Mouse (Mus musculus): Measurements from ENCODE around the gene H2-K1. TPM values are rescaled to one million over a fixed set of nuclear protein-coding genes. Genes with fewer than 3 reads are reported as not detected.
"Not testable (repeated sequence)": the region's sequence is repeated elsewhere in the genome, so short reads cannot be mapped to it uniquely, and the experiment has no call there.

H2-K1 gene
- polyA plus RNA-seq, 1 experiment from 2014 or later = 15.5 TPM

DNA sequence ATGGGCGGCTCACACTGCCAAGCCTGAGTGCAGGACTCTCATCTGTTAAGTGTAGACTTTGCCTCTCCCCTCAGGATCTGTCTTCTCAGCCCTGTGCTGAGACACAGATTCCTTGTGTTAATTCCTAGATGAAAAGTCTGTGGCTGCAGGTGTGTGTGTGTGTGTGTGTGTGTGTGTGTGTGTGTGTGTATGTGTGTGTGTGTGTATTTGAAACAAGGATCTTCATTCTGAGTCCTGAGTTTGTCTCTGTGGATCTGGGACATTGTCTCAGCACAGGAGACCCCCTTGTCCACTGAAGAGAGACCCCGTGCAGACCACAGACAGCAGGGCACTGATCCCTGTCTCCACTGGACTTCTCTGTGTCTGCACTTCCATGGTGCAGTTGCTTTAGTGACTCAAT, 649 bp upstream of the H2-K1 start:
- not testable (repeated sequence) for H3K9ac ChIP-seq (replicated peaks; ENCODE audit: low read length); H3K27ac ChIP-seq (replicated peaks; ENCODE audit: low read depth, low read length); H3K4me1 ChIP-seq (ENCODE audit: control insufficient read depth, insufficient read depth, low read length); H3K9me3 ChIP-seq (ENCODE audit: control insufficient read depth, low read length); H3K4me2 ChIP-seq (ENCODE audit: low read length); ATAC-seq (ENCODE audit: low FRiP score, low TSS enrichment); H3K36me3 ChIP-seq (ENCODE audit: control insufficient read depth, insufficient read depth, low read length); DNase-seq
- Histone ChIP-seq H3K27me3 (ENCODE audit: control insufficient read depth, insufficient read depth, low read length) (peaks cover 19% of the 10 kb centered on the region; the same call in 1 of the 2 replicates), H3K4me3 (replicated peaks; ENCODE audit: low read depth, low read length) (peak overlapping the region; percentile 43; the same call in 1 of the 2 replicates)
- 57% methylated on average over 2 of the region's 2 CpGs for WGBS

DNA sequence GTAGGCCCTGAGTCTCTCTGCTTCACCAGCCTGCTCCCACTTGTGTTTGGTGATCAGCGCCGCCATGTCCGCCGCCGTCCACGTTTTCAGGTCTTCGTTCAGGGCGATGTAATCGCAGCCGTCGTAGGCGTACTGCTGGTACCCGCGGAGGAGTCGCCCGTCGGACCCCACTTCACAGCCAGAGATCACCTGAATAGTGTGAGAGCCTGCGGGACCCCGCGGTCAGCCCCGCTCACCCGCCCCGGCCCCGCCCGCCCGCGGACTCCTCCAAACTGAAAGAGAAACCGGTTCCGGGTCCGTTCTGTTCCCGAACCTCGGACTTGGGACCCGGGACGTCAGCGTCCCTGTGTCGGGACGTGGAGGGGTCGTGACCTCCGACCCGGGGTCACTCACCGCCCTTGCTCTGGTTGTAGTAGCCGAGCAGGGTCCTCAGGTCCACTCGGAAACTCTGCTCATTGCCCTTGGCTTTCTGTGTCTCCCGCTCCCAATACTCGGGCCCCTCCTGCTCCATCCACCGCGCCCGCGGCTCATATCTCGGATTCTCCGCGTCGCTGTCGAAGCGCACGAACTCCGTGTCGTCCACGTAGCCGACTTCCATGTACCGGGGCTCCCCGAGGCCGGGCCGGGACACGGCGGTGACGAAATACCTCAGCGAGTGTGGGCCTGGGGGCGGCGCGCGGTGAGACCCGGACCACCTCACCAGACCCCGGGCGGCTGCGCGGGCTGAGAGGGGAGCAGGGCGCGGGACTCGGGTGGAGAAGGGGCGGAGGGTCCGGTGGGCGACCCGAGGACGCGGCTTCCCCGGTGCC, 602 bp downstream of the H2-K1 start:
- peak; percentile 39 for DNase-seq
- H3K27ac ChIP-seq (replicated peaks; ENCODE audit: low read depth, low read length) = no peak overlapping the region

DNA sequence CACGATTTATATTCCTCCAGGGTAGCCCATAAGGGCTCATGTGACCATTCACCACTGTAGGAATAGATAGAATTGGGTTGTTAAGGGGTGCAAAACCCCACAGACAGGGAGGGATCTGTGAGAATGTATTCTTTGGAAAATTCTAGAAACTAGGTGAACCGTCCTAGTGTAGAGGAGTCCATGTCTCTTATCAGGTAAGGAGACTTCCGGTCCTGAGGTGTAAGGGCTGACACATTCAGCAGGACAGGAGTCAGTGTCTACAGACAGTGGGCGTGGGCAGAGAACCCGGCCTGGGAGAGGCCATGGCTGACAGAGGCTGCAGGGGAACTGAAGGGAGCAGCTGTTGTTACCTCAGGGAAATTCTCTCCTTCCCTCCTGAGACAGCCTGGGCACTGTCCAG, 1.4 kb downstream of the H2-K1 start:
- DNase-seq; ATAC-seq (ENCODE audit: low FRiP score, low TSS enrichment); H3K27ac ChIP-seq (replicated peaks; ENCODE audit: low read depth, low read length); H3K9ac ChIP-seq (replicated peaks; ENCODE audit: low read length); H3K4me1 ChIP-seq (ENCODE audit: control insufficient read depth, insufficient read depth, low read length); H3K36me3 ChIP-seq (ENCODE audit: control insufficient read depth, insufficient read depth, low read length); H3K4me3 ChIP-seq (replicated peaks; ENCODE audit: low read depth, low read length); H3K9me3 ChIP-seq (ENCODE audit: control insufficient read depth, low read length); H3K4me2 ChIP-seq (ENCODE audit: low read length): not testable (repeated sequence)
- WGBS = 74% methylated on average over 5 of the region's 5 CpGs
- H3K27me3 ChIP-seq (ENCODE audit: control insufficient read depth, insufficient read depth, low read length) = peaks cover 19% of the 10 kb centered on the region; the same call in 1 of the 2 replicates

More for the DNA sequence above, 602 bp downstream of the H2-K1 start:
- Histone ChIP-seq H3K4me2 (ENCODE audit: low read length) (peak overlapping the region; percentile 84), H3K9ac (replicated peaks; ENCODE audit: low read length) (peak overlapping the region; percentile 45; the same call in 1 of the 2 replicates), H3K9me3 (ENCODE audit: control insufficient read depth, low read length) (no peaks in the 10 kb centered on the region), H3K4me3 (replicated peaks; ENCODE audit: low read depth, low read length) (peak overlapping the region; percentile 43), H3K27me3 (ENCODE audit: control insufficient read depth, insufficient read depth, low read length) (peaks cover 19% of the 10 kb centered on the region; the same call in 1 of the 2 replicates), H3K36me3 (ENCODE audit: control insufficient read depth, insufficient read depth, low read length) (no peaks in the 10 kb centered on the region), H3K4me1 (ENCODE audit: control insufficient read depth, insufficient read depth, low read length) (peaks cover 5% of the 10 kb centered on the region; the same call in 1 of the 2 replicates)
- WGBS = 2% methylated on average over 87 of the region's 87 CpGs
- ATAC-seq (ENCODE audit: low FRiP score, low TSS enrichment) = 0 out of 2 replicates have a peak, but pooled peaks have one; percentile 6

DNA sequence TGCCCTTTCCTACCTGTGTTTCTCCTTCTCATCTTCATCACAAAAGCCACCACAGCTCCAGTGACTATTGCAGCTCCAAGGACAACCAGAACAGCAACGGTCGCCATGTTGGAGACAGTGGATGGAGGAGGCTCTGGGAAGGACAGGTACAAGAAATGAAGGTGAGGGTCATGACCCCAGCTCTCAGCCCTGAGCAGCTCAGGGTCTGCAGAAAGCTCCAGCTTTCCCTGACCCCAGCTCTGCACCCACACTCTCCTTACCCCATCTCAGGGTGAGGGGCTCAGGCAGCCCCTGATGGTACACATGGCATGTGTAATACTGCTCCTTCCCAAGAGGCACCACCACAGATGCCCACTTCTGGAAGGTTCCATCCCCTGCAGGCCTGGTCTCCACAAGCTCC, 3.1 kb downstream of the H2-K1 start:
- not testable (repeated sequence) for H3K9me3 ChIP-seq (ENCODE audit: control insufficient read depth, low read length); DNase-seq; ATAC-seq (ENCODE audit: low FRiP score, low TSS enrichment); H3K4me3 ChIP-seq (replicated peaks; ENCODE audit: low read depth, low read length); H3K4me1 ChIP-seq (ENCODE audit: control insufficient read depth, insufficient read depth, low read length); H3K27ac ChIP-seq (replicated peaks; ENCODE audit: low read depth, low read length); H3K4me2 ChIP-seq (ENCODE audit: low read length); H3K36me3 ChIP-seq (ENCODE audit: control insufficient read depth, insufficient read depth, low read length); H3K9ac ChIP-seq (replicated peaks; ENCODE audit: low read length)
- H3K27me3 ChIP-seq (ENCODE audit: control insufficient read depth, insufficient read depth, low read length) = peaks cover 19% of the 10 kb centered on the region; the same call in 1 of the 2 replicates
- 90% methylated on average over 2 of the region's 2 CpGs for WGBS

DNA sequence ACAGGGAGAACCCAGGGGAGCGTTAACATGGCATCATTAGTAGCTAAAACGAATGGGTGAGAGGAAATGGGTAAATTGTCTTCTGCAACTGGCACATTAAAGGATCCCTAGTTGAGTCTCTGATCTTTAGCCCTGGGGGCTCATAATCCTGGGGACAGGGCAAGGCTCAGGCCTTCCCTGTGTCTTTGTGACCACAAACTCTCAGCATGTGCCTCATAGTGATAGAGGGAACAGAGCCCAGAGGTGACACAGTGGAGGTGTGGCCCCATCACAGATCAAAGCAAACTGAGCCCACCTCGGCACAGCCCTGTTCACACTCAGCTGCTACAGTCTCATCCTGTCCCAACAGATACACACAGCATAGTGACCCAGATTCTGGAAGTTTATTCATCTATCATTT, 4.5 kb downstream of the H2-K1 start:
- Histone ChIP-seq H3K36me3 (ENCODE audit: control insufficient read depth, insufficient read depth, low read length) (no peaks in the 10 kb centered on the region), H3K4me3 (replicated peaks; ENCODE audit: low read depth, low read length) (no peak overlapping the region), H3K4me2 (ENCODE audit: low read length) (no peak overlapping the region), H3K4me1 (ENCODE audit: control insufficient read depth, insufficient read depth, low read length) (peaks cover 5% of the 10 kb centered on the region; the same call in 1 of the 2 replicates), H3K27ac (replicated peaks; ENCODE audit: low read depth, low read length) (no peak overlapping the region), H3K9me3 (ENCODE audit: control insufficient read depth, low read length) (no peaks in the 10 kb centered on the region), H3K27me3 (ENCODE audit: control insufficient read depth, insufficient read depth, low read length) (peaks cover 16% of the 10 kb centered on the region; the same call in 1 of the 2 replicates), H3K9ac (replicated peaks; ENCODE audit: low read length) (no peak overlapping the region)
- DNase-seq (no peak), ATAC-seq (ENCODE audit: low FRiP score, low TSS enrichment) (no peak)
- WGBS = 78% methylated on average over 3 of the region's 3 CpGs

DNA sequence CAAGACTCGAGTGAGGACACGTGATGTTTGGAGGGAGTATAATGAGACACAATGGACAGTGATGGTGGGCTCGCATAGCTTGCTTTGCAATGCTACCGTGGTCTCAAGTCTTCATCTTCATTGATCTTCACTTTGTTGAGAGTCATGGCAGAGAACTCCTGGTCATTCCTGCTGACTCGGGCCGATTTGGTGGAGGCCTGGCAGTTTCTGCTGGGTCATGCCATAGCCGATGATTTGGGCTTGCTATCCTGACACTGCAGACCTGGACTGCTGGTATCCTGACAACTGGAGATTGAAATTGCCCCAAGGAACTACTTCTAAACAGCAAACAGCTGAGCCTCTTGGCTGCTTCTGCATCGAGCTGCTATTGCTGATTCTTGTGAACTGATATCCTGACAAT, 5.2 kb downstream of the H2-K1 start:
- Histone ChIP-seq H3K9me3 (ENCODE audit: control insufficient read depth, low read length) (no peaks in the 10 kb centered on the region), H3K36me3 (ENCODE audit: control insufficient read depth, insufficient read depth, low read length) (no peaks in the 10 kb centered on the region), H3K27me3 (ENCODE audit: control insufficient read depth, insufficient read depth, low read length) (peaks cover 9% of the 10 kb centered on the region; the same call in 1 of the 2 replicates), H3K4me3 (replicated peaks; ENCODE audit: low read depth, low read length) (no peak overlapping the region), H3K4me2 (ENCODE audit: low read length) (no peak overlapping the region), H3K9ac (replicated peaks; ENCODE audit: low read length) (no peak overlapping the region), H3K27ac (replicated peaks; ENCODE audit: low read depth, low read length) (no peak overlapping the region), H3K4me1 (ENCODE audit: control insufficient read depth, insufficient read depth, low read length) (peaks cover 1% of the 10 kb centered on the region; the same call in 1 of the 2 replicates)
- WGBS = 91% methylated on average over 8 of the region's 8 CpGs
- no peak for DNase-seq
- no peak for ATAC-seq (ENCODE audit: low FRiP score, low TSS enrichment)

DNA sequence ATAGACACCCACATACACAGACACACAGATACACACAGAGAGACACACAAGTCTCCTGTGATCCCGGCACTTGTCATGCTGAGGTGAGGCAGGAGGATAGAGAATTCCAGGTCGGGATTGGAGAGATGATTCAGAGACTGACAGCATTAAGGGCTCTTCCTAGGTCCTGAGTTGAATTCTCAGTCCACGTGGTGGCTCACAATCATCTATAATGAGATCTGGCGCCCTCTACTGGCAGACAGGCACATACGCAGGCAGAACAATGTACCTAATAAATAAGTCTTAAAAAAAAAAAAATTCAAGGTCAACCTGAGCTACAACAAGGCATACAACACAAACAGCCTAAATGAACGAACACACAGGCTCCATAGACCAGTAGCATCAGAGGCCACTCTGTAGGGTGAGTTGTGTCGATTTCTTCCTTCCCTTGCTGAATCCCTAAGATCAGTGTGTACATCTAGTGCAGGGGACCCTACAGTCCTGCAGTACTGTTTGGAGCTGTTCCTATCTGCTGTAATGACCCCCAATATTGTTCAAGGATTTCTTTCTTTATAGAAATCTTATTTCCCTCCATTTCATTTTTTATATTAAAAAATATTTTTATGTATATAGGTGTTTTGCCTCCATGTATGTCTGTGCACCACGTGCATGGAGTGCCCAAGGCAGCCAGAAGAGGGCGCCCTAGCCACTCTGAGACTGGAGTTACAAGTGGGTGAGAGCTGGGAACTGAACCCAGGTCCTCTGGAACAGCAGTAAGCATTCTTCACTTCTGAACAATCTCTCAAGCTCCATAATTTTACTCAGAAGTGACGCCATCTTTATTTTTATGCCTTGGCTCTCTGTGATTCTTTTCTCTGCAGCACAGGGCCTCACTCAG, 8.1 kb downstream of the H2-K1 start:
- Histone ChIP-seq H3K4me3 (replicated peaks; ENCODE audit: low read depth, low read length) (no peak overlapping the region), H3K9ac (replicated peaks; ENCODE audit: low read length) (no peak overlapping the region), H3K4me2 (ENCODE audit: low read length) (no peak overlapping the region), H3K27me3 (ENCODE audit: control insufficient read depth, insufficient read depth, low read length) (no peaks in the 10 kb centered on the region), H3K27ac (replicated peaks; ENCODE audit: low read depth, low read length) (no peak overlapping the region), H3K36me3 (ENCODE audit: control insufficient read depth, insufficient read depth, low read length) (no peaks in the 10 kb centered on the region), H3K9me3 (ENCODE audit: control insufficient read depth, low read length) (no peaks in the 10 kb centered on the region), H3K4me1 (ENCODE audit: control insufficient read depth, insufficient read depth, low read length) (no peaks in the 10 kb centered on the region)
- 33% methylated on average over 10 of the region's 10 CpGs for WGBS
- ATAC-seq (ENCODE audit: low FRiP score, low TSS enrichment) (no peak), DNase-seq (peak; percentile 92)

DNA sequence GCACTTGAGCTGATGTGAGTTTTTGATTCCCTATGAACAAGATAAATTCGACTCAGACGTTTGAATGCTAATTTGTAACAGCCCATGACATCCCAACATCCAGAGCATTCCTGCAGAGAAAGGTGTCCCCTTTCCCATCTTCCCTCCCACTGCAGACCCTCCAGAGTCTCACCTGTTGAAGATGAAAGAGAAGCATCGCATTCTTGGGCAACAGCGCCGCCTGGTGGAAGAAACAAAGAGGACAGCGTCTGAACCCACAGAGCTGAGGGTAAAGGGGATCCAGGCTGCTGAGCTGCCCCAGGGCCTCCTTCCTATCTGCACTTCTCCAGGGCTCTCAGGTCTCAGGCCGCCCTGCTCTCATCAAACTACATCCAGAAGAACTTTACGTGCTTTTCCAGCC, 18.0 kb downstream of the H2-K1 start:
- peak; percentile 79 for DNase-seq
- not testable (repeated sequence) for H3K4me1 ChIP-seq (ENCODE audit: control insufficient read depth, insufficient read depth, low read length); H3K9me3 ChIP-seq (ENCODE audit: control insufficient read depth, low read length); H3K36me3 ChIP-seq (ENCODE audit: control insufficient read depth, insufficient read depth, low read length); H3K9ac ChIP-seq (replicated peaks; ENCODE audit: low read length); H3K27ac ChIP-seq (replicated peaks; ENCODE audit: low read depth, low read length); ATAC-seq (ENCODE audit: low FRiP score, low TSS enrichment)
- Histone ChIP-seq H3K4me2 (ENCODE audit: low read length) (peak overlapping the region; percentile 59), H3K4me3 (replicated peaks; ENCODE audit: low read depth, low read length) (peak overlapping the region; percentile 45), H3K27me3 (ENCODE audit: control insufficient read depth, insufficient read depth, low read length) (peaks cover 31% of the 10 kb centered on the region)
- WGBS = 11% methylated on average over 8 of the region's 8 CpGs

All from midbrain, embryonic 14.5 days (tissue).